Mouse (Mus musculus) MEL (cell line): ENCODE data around the gene Slco4a1. TPM values are rescaled to one million over a fixed set of nuclear protein-coding genes. Genes with fewer than 3 reads are reported as not detected.

Experiments
- DNase-seq: peaks from one replicate; pipeline ENCODE4 v3.0.0; 2011; ENCODE audit warnings: low read depth, low spot score
- H3K27ac ChIP-seq: 2 replicates; pipeline ENCODE4 v1.5.1; 2012; ENCODE audit warnings: low read depth, mild to moderate bottlenecking, control low read depth, low read length, moderate library complexity; ENCODE audit not compliant: control insufficient read depth
- H3K27me3 ChIP-seq, 2 experiments: fragments of 150-350 bp in 1 of 2; sonication (generic) in 1 of 2; 2 replicates each; pipeline ENCODE4 v1.6.1; 2012; ENCODE audit warnings: low read length in 2 of 2, mild to moderate bottlenecking in 2 of 2, improper control_type of control experiment in 1 of 2, moderate library complexity in 1 of 2; ENCODE audit not compliant: insufficient read depth in 2 of 2, control insufficient read depth in 1 of 2
- H3K36me3 ChIP-seq, 2 experiments: 2 replicates each; pipeline ENCODE4 v1.6.1; 2012 to 2014; ENCODE audit warnings: low read length in 2 of 2, improper control_type of control experiment in 1 of 2, inconsistent platforms in 1 of 2, mild to moderate bottlenecking in 1 of 2; ENCODE audit not compliant: insufficient read depth in 2 of 2, control insufficient read depth in 1 of 2
- H3K4me1 ChIP-seq, 2 experiments: fragments of 150-350 bp in 1 of 2; sonication (generic) in 1 of 2; 2 replicates each; pipeline ENCODE4 v1.6.1; 2012; ENCODE audit warnings: low read length in 2 of 2, improper control_type of control experiment in 1 of 2, mild to moderate bottlenecking in 1 of 2; ENCODE audit not compliant: insufficient read depth in 2 of 2, control insufficient read depth in 1 of 2
- H3K4me3 ChIP-seq, 2 experiments: fragments of 150-350 bp in 1 of 2; sonication (generic) in 1 of 2; 2 replicates each; pipeline ENCODE4 v1.5.1; 2012; ENCODE audit warnings: low read depth in 2 of 2, low read length in 2 of 2, mild to moderate bottlenecking in 2 of 2, moderate library complexity in 2 of 2, control low read depth in 1 of 2, improper control_type of control experiment in 1 of 2; ENCODE audit not compliant: control insufficient read depth in 1 of 2, insufficient read depth in 1 of 2
- H3K79me2 ChIP-seq: 2 replicates; pipeline ENCODE4 v1.6.1; 2012; ENCODE audit warnings: mild to moderate bottlenecking, low read length, moderate library complexity; ENCODE audit not compliant: control insufficient read depth, poor library complexity, insufficient read depth
- H3K9ac ChIP-seq: 2 replicates; pipeline ENCODE4 v1.6.1; 2012; ENCODE audit warnings: low read depth, mild to moderate bottlenecking, control low read depth, low read length, moderate library complexity; ENCODE audit not compliant: control insufficient read depth, poor library complexity, severe bottlenecking
- H3K9me3 ChIP-seq: fragments of 150-350 bp; sonication (generic); replicated peaks from 2 replicates; pipeline ENCODE4 v1.6.1; 2012; ENCODE audit warnings: mild to moderate bottlenecking, low read length, improper control_type of control experiment, moderate library complexity; ENCODE audit not compliant: insufficient read depth
- BHLHE40 ChIP-seq: IDR thresholded peaks from 2 replicates; pipeline ENCODE4 v1.6.1; 2012; ENCODE audit warnings: low read depth, mild to moderate bottlenecking, inconsistent platforms, low read length, improper control_type of control experiment, borderline replicate concordance
- CHD1 ChIP-seq: IDR thresholded peaks from 2 replicates; pipeline ENCODE4 v1.6.1; 2012; ENCODE audit warnings: low read depth, mild to moderate bottlenecking, inconsistent platforms, low read length, improper control_type of control experiment
- CHD2 ChIP-seq: IDR thresholded peaks from 2 replicates; pipeline ENCODE4 v1.6.1; 2011; ENCODE audit warnings: low read length, improper control_type of control experiment
- ELF1 ChIP-seq: IDR thresholded peaks from 2 replicates; pipeline ENCODE4 v1.6.1; 2014; ENCODE audit warnings: low read depth, mild to moderate bottlenecking, inconsistent platforms, low read length, improper control_type of control experiment, moderate library complexity
- EP300 ChIP-seq, 2 experiments: IDR thresholded peaks; 2 replicates each; pipeline ENCODE4 v1.6.1; 2011; ENCODE audit warnings: improper control_type of control experiment in 2 of 2, low read length in 2 of 2, low read depth in 1 of 2, mild to moderate bottlenecking in 1 of 2
- ETS1 ChIP-seq: IDR thresholded peaks from 2 replicates; pipeline ENCODE4 v1.6.1; 2012; ENCODE audit warnings: low read depth, mild to moderate bottlenecking, inconsistent platforms, low read length, improper control_type of control experiment, moderate library complexity
- GATA1 ChIP-seq: IDR thresholded peaks from 2 replicates; pipeline ENCODE4 v1.6.1; 2011; ENCODE audit warnings: low read depth, low read length, improper control_type of control experiment
- HCFC1 ChIP-seq: IDR thresholded peaks from 2 replicates; pipeline ENCODE4 v1.6.1; 2012; ENCODE audit warnings: low read depth, mild to moderate bottlenecking, inconsistent platforms, low read length, improper control_type of control experiment, moderate library complexity
- JUND ChIP-seq: IDR thresholded peaks from 2 replicates; pipeline ENCODE4 v1.6.1; 2011; ENCODE audit warnings: low read depth, mild to moderate bottlenecking, improper control_type of control experiment, low read length
- MAFK ChIP-seq: IDR thresholded peaks from 2 replicates; pipeline ENCODE4 v1.6.1; 2011; ENCODE audit warnings: low read depth, mild to moderate bottlenecking, low read length, improper control_type of control experiment, borderline replicate concordance
- MAX ChIP-seq: IDR thresholded peaks from 2 replicates; pipeline ENCODE4 v1.6.1; 2011; ENCODE audit warnings: low read length, improper control_type of control experiment
- MAZ ChIP-seq: IDR thresholded peaks from 2 replicates; pipeline ENCODE4 v1.6.1; 2012; ENCODE audit warnings: low read depth, mild to moderate bottlenecking, inconsistent platforms, low read length, improper control_type of control experiment
- MXI1 ChIP-seq: IDR thresholded peaks from 2 replicates; pipeline ENCODE4 v1.6.1; 2011; ENCODE audit warnings: mild to moderate bottlenecking, low read depth, low read length, improper control_type of control experiment
- MYB ChIP-seq: IDR thresholded peaks from 2 replicates; pipeline ENCODE4 v1.6.1; 2011; ENCODE audit warnings: mild to moderate bottlenecking, low read depth, low read length, improper control_type of control experiment
- MYC ChIP-seq: IDR thresholded peaks from 2 replicates; pipeline ENCODE4 v1.6.1; 2011; ENCODE audit warnings: low read depth, mild to moderate bottlenecking, low read length, improper control_type of control experiment, moderate library complexity
- NELFE ChIP-seq: IDR thresholded peaks from 2 replicates; pipeline ENCODE4 v1.6.1; 2011; ENCODE audit warnings: low read depth, low read length, improper control_type of control experiment
- NRF1 ChIP-seq: IDR thresholded peaks from 2 replicates; pipeline ENCODE4 v1.6.1; 2014; ENCODE audit warnings: low read depth, mild to moderate bottlenecking, inconsistent platforms, low read length, improper control_type of control experiment, moderate library complexity; ENCODE audit not compliant: poor library complexity, insufficient read depth, severe bottlenecking
- POLR2A ChIP-seq, 2 experiments: IDR thresholded peaks; 2 replicates each; pipeline ENCODE4 v1.6.1; 2011 to 2012; ENCODE audit warnings: low read length in 2 of 2, mild to moderate bottlenecking in 2 of 2, control low read depth in 1 of 2, improper control_type of control experiment in 1 of 2, low read depth in 1 of 2, moderate library complexity in 1 of 2; ENCODE audit not compliant: control insufficient read depth in 1 of 2, insufficient read depth in 1 of 2, poor library complexity in 1 of 2
- RAD21 ChIP-seq: IDR thresholded peaks from 2 replicates; pipeline ENCODE4 v1.6.1; 2011; ENCODE audit warnings: mild to moderate bottlenecking, low read depth, low read length, improper control_type of control experiment
- SIN3A ChIP-seq: IDR thresholded peaks from 2 replicates; pipeline ENCODE4 v1.6.1; 2012; ENCODE audit warnings: low read length, improper control_type of control experiment, inconsistent platforms
- TAL1 ChIP-seq: IDR thresholded peaks from 2 replicates; pipeline ENCODE4 v1.6.1; 2012; ENCODE audit warnings: mild to moderate bottlenecking, inconsistent platforms, low read length, moderate library complexity, mixed read lengths
- TBP ChIP-seq: IDR thresholded peaks from 2 replicates; pipeline ENCODE4 v1.8.0; 2011; ENCODE audit warnings: low read depth, low read length, improper control_type of control experiment
- TCF12 ChIP-seq: IDR thresholded peaks from 2 replicates; pipeline ENCODE4 v1.6.1; 2014; ENCODE audit warnings: low read depth, mild to moderate bottlenecking, inconsistent platforms, low read length, improper control_type of control experiment, moderate library complexity
- USF1 ChIP-seq: IDR thresholded peaks from 2 replicates; pipeline ENCODE4 v1.6.1; 2014; ENCODE audit warnings: low read depth, mild to moderate bottlenecking, inconsistent platforms, low read length, improper control_type of control experiment, moderate library complexity
- polyA plus RNA-seq, 2 experiments: library from polyadenylated mRNA; stranded (reverse) in 1 of 2; unstranded in 1 of 2; fragments of >175 nt in 1 of 2; fragments of >200 nt in 1 of 2; gene quantifications; 2 replicates each; pipeline versions ENCODE4 v1.2.1 to v1.2.4; 2012; ENCODE audit warnings: low replicate concordance in 2 of 2, low read depth in 1 of 2; ENCODE audit not compliant: insufficient read length in 2 of 2, insufficient read depth in 1 of 2, missing spikeins in 1 of 2
- total RNA-seq: library from RNA; depleted of rRNA; stranded (reverse); fragments of 300-350 nt; gene quantifications from 2 replicates; pipeline ENCODE4 v1.2.3, GENCODE M21; 2012

Slco4a1 gene
- total and polyA plus RNA-seq, 3 experiments: not detected

- DNase-seq: no peak
- H3K27me3 ChIP-seq: no peaks in the 10 kb centered on the region
- H3K79me2 ChIP-seq: no peaks in the 10 kb centered on the region
- H3K4me1 ChIP-seq: no peaks in the 10 kb centered on the region
- no peak overlapping the region for H3K27ac ChIP-seq
- TF ChIP-seq CHD1 (no peak), SIN3A (no peak), JUND (no peak), MYB (no peak), EP300 (IDR thresholded peaks at IDR 0.05; ENCODE audit: low read depth in 1 of 2, low read length in 2 of 2) (no peak), MAFK (no peak), ELF1 (no peak), MXI1 (no peak), HCFC1 (no peak), MAX (no peak)
- no peak overlapping the region for H3K4me3 ChIP-seq
- no peaks in the 10 kb centered on the region for H3K36me3 ChIP-seq
- no peak overlapping the region for H3K9ac ChIP-seq
- no peaks in the 10 kb centered on the region for H3K9me3 ChIP-seq
Observed at GRCm38 (mm10) chr2:180445962-180446361, 10.1 kb upstream of the Slco4a1 start.

- H3K79me2 ChIP-seq: no peaks in the 10 kb centered on the region
- H3K36me3 ChIP-seq: no peaks in the 10 kb centered on the region
- H3K27me3 ChIP-seq: no peaks in the 10 kb centered on the region
- no peak for DNase-seq
- H3K9ac ChIP-seq: no peak overlapping the region
- TF ChIP-seq ELF1 (no peak), MXI1 (no peak), MAX (no peak), GATA1 (no peak), BHLHE40 (no peak), MYB (no peak), USF1 (no peak), POLR2A (IDR thresholded peaks at IDR 0.05; ENCODE audit: control insufficient read depth in 1 of 2, insufficient read depth in 1 of 2, low read depth in 1 of 2, low read length in 2 of 2, poor library complexity in 1 of 2) (no peak)
- no peak overlapping the region for H3K4me3 ChIP-seq
- no peaks in the 10 kb centered on the region for H3K9me3 ChIP-seq
- H3K4me1 ChIP-seq: no peaks in the 10 kb centered on the region
- H3K27ac ChIP-seq: no peak overlapping the region
Observed at GRCm38 (mm10) chr2:180449007-180449406, 7.0 kb upstream of the Slco4a1 start.

GRCm38 (mm10) chr2:180450529-180450928 lies 5.5 kb upstream of the Slco4a1 start:
- DNase-seq: no peak
- Histone ChIP-seq H3K27ac (no peak overlapping the region), H3K36me3 (no peaks in the 10 kb centered on the region), H3K4me3 (no peak overlapping the region), H3K4me1 (no peaks in the 10 kb centered on the region), H3K27me3 (no peaks in the 10 kb centered on the region), H3K79me2 (no peaks in the 10 kb centered on the region), H3K9me3 (no peaks in the 10 kb centered on the region), H3K9ac (no peak overlapping the region)
- TF ChIP-seq TBP (no peak), RAD21 (no peak), ETS1 (no peak), NELFE (no peak), HCFC1 (no peak), NRF1 (no peak), MYB (no peak), CHD1 (no peak), CHD2 (no peak), EP300 (IDR thresholded peaks at IDR 0.05; ENCODE audit: low read depth in 1 of 2, low read length in 2 of 2) (no peak), TCF12 (no peak), POLR2A (IDR thresholded peaks at IDR 0.05; ENCODE audit: control insufficient read depth in 1 of 2, insufficient read depth in 1 of 2, low read depth in 1 of 2, low read length in 2 of 2, poor library complexity in 1 of 2) (no peak), MYC (no peak), MAZ (no peak), TAL1 (no peak), SIN3A (no peak), BHLHE40 (no peak)
